Mouse (Mus musculus) CH12.LX (cell line): ENCODE results near the gene Leap2. TPM values are rescaled to one million over a fixed set of nuclear protein-coding genes. Genes with fewer than 3 reads are reported as not detected.

Experiments
- DNase-seq: peaks from one replicate; pipeline ENCODE4 v3.0.0-alpha.2; 2013; ENCODE audit errors: extremely low read depth
- H3K27ac ChIP-seq: 2 replicates; pipeline ENCODE4 v1.5.1; 2012; ENCODE audit warnings: low read depth, mild to moderate bottlenecking, control low read depth, moderate library complexity; ENCODE audit not compliant: insufficient read depth
- H3K27me3 ChIP-seq: replicated peaks from 2 replicates; pipeline ENCODE3; 2012; ENCODE audit warnings: inconsistent platforms
- H3K36me3 ChIP-seq, 2 experiments: replicated peaks in 1 of 2; 2 replicates each; pipeline versions ENCODE3 to v1.6.1; 2012; ENCODE audit warnings: inconsistent platforms in 1 of 2, low read length in 1 of 2, mild to moderate bottlenecking in 1 of 2, mixed read lengths in 1 of 2, moderate library complexity in 1 of 2; ENCODE audit not compliant: control insufficient read depth in 1 of 2, insufficient read depth in 1 of 2
- H3K4me1 ChIP-seq, 2 experiments: 2 replicates each; pipeline ENCODE4 v1.6.1; 2012; ENCODE audit warnings: inconsistent platforms in 1 of 2, moderate library complexity in 1 of 2; ENCODE audit not compliant: insufficient read depth in 2 of 2, control insufficient read depth in 1 of 2
- H3K4me2 ChIP-seq: 2 replicates; pipeline ENCODE4 v1.6.1; 2012; ENCODE audit warnings: low read depth, mild to moderate bottlenecking, control low read depth; ENCODE audit not compliant: poor library complexity, insufficient read depth, severe bottlenecking
- H3K4me3 ChIP-seq, 3 experiments: fragments of 150-350 bp in 1 of 3; sonication (generic) in 1 of 3; replicated peaks in 1 of 3; 2 replicates each; pipeline versions ENCODE3 to v1.5.1; 2011 to 2012; ENCODE audit warnings: low read depth in 2 of 3, low read length in 2 of 3, mild to moderate bottlenecking in 2 of 3, moderate library complexity in 2 of 3, control low read depth in 1 of 3, improper control_type of control experiment in 1 of 3, inconsistent platforms in 1 of 3, mixed read lengths in 1 of 3; ENCODE audit not compliant: poor library complexity in 1 of 3
- H3K79me2 ChIP-seq: replicated peaks from 2 replicates; pipeline ENCODE4 v1.6.1; 2012; ENCODE audit warnings: mild to moderate bottlenecking, moderate library complexity; ENCODE audit not compliant: control insufficient read depth, poor library complexity, insufficient read depth, severe bottlenecking; ENCODE audit errors: extremely low read depth
- H3K9ac ChIP-seq: 2 replicates; pipeline ENCODE4 v1.6.1; 2012; ENCODE audit warnings: low read depth, mild to moderate bottlenecking, control low read depth, moderate library complexity; ENCODE audit not compliant: insufficient read depth
- H3K9me3 ChIP-seq: replicated peaks from 2 replicates; pipeline ENCODE3; 2012; ENCODE audit warnings: low read length, inconsistent platforms, mixed read lengths
- ELF1 ChIP-seq: IDR thresholded peaks from 2 replicates; pipeline ENCODE4 v1.6.1; 2014; ENCODE audit warnings: low read depth, mild to moderate bottlenecking, inconsistent platforms, low read length, improper control_type of control experiment
- MAZ ChIP-seq: IDR thresholded peaks from 2 replicates; pipeline ENCODE4 v1.6.1; 2012; ENCODE audit warnings: low read depth, mild to moderate bottlenecking, inconsistent platforms, low read length, improper control_type of control experiment, moderate library complexity
- MYC ChIP-seq: IDR thresholded peaks from 2 replicates; pipeline ENCODE4 v1.6.1; 2011; ENCODE audit warnings: low read depth, mild to moderate bottlenecking, improper control_type of control experiment, low read length
- NRF1 ChIP-seq: IDR thresholded peaks from 2 replicates; pipeline ENCODE4 v1.6.1; 2014; ENCODE audit warnings: low read depth, mild to moderate bottlenecking, inconsistent platforms, low read length, improper control_type of control experiment, moderate library complexity
- UBTF ChIP-seq: IDR thresholded peaks from 2 replicates; pipeline ENCODE4 v1.6.1; 2012; ENCODE audit warnings: low read depth, mild to moderate bottlenecking, inconsistent platforms, low read length, improper control_type of control experiment, moderate library complexity
- USF1 ChIP-seq: IDR thresholded peaks from 2 replicates; pipeline ENCODE4 v1.6.1; 2014; ENCODE audit warnings: low read depth, mild to moderate bottlenecking, inconsistent platforms, low read length, improper control_type of control experiment
- dilution Hi-C: fragments of 300-500 bp; cut with MboI; formaldehyde crosslinking; loops from 2 replicates; pipeline ENCODE4 v1.14.3; 2020; ENCODE audit warnings: low sequenced_read_pairs; ENCODE audit not compliant: extremely low pct_unique_long_range_greater_than_20kb, extremely low pct_ligation_motif_present
- in situ Hi-C: fragments of 300-500 bp; cut with MboI; formaldehyde crosslinking; loops from 3 replicates; pipeline ENCODE4 v1.14.3; 2019; ENCODE audit warnings: low sequenced_read_pairs, low pct_ligation_motif_present, low pct_unique_long_range_greater_than_20kb, mixed read lengths
- polyA plus RNA-seq: library from polyadenylated mRNA; unstranded; fragments of >175 nt; gene quantifications from 2 replicates; pipeline ENCODE4 v1.2.1, GENCODE M21; 2012; ENCODE audit warnings: low read depth; ENCODE audit not compliant: insufficient read length
- total RNA-seq, 2 experiments: library from RNA; depleted of rRNA; stranded (reverse); fragments of 300-350 nt in 1 of 2; fragments of >200 nt in 1 of 2; gene quantifications; 2 replicates each; pipeline ENCODE4 v1.2.3; 2012 to 2014

The Leap2 gene
- total and polyA plus RNA-seq, 3 experiments = not detected

- no peak overlapping the region for H3K9ac ChIP-seq
- TF ChIP-seq USF1 (no peak), ELF1 (no peak), NRF1 (no peak), UBTF (no peak), MAZ (no peak), MYC (no peak)
- TF ChIP-seq, all 38 proteins: peak for 0
- peaks cover 0 to 6% of the 10 kb centered on the region in 2 experiments; a peak in 1 of 4 replicates for H3K4me1 ChIP-seq
- H3K4me3 ChIP-seq = no peak overlapping the region
- peaks cover 8% of the 10 kb centered on the region; the same call in 1 of the 2 replicates for H3K79me2 ChIP-seq
- no peaks in the 10 kb centered on the region for H3K9me3 ChIP-seq
- H3K27ac ChIP-seq = no peak overlapping the region
- H3K36me3 ChIP-seq = peaks cover 41 to 85% of the 10 kb centered on the region in 2 experiments
- no peaks in the 10 kb centered on the region for H3K27me3 ChIP-seq
- no peak overlapping the region for H3K4me2 ChIP-seq
- no peak for DNase-seq
- in situ Hi-C loops (no loop called here), dilution Hi-C loops (no loop called here)
These were observed 44.1 kb downstream of the Leap2 start for GRCm38 (mm10) chr11:53378918-53379317.

Other genes with a start within 250 kb of the Leap2 start
- 184 and 238 TPM in 2 replicates for gene Hspa4, start 122.7 kb downstream of the Leap2 start, total RNA-seq (2012; rRNA removed)
- gene Hspa4, start 122.7 kb downstream of the Leap2 start, total RNA-seq (2014; rRNA removed) = 363 and 438 TPM in 2 replicates
- gene Hspa4, start 122.7 kb downstream of the Leap2 start, polyA plus RNA-seq = 529 and 585 TPM in 2 replicates
- gene Zcchc10, start 98.5 kb downstream of the Leap2 start, total RNA-seq (2012; rRNA removed) = 4.9 and 8.7 TPM in 2 replicates
- 20.7 and 24.3 TPM in 2 replicates for gene Zcchc10, start 98.5 kb downstream of the Leap2 start, total RNA-seq (2014; rRNA removed)
- 72.4 and 74.2 TPM in 2 replicates for gene Zcchc10, start 98.5 kb downstream of the Leap2 start, polyA plus RNA-seq
- 19.8 and 24.0 TPM in 2 replicates for gene Aff4, start 72.3 kb downstream of the Leap2 start, total RNA-seq (2012; rRNA removed)
- gene Aff4, start 72.3 kb downstream of the Leap2 start, total RNA-seq (2014; rRNA removed) = 22.1 and 25.7 TPM in 2 replicates
- gene Aff4, start 72.3 kb downstream of the Leap2 start, polyA plus RNA-seq = 50.6 and 51.4 TPM in 2 replicates
- 103 and 120 TPM in 2 replicates for gene Uqcrq, start 7.7 kb upstream of the Leap2 start, total RNA-seq (2012; rRNA removed)
- 136 and 168 TPM in 2 replicates for gene Uqcrq, start 7.7 kb upstream of the Leap2 start, total RNA-seq (2014; rRNA removed)
- 642 and 765 TPM in 2 replicates for gene Uqcrq, start 7.7 kb upstream of the Leap2 start, polyA plus RNA-seq
- 0.13 TPM in 2 replicates for gene Gdf9, start 7.9 kb upstream of the Leap2 start, total RNA-seq (2012; rRNA removed)
- 0.16 TPM in 1 of 2 replicates, not detected in the other for gene Gdf9, start 7.9 kb upstream of the Leap2 start, total RNA-seq (2014; rRNA removed)
- gene Gdf9, start 7.9 kb upstream of the Leap2 start, polyA plus RNA-seq = not detected in 2 replicates
- gene Gm10447, start 33.9 kb upstream of the Leap2 start, total RNA-seq (2012; rRNA removed) = not detected in 2 replicates
- not detected in 2 replicates for gene Gm10447, start 33.9 kb upstream of the Leap2 start, total RNA-seq (2014; rRNA removed)
- not detected in 2 replicates for gene Gm10447, start 33.9 kb upstream of the Leap2 start, polyA plus RNA-seq
- not detected in 2 replicates for gene Shroom1, start 34.0 kb upstream of the Leap2 start, total RNA-seq (2012; rRNA removed)
- gene Shroom1, start 34.0 kb upstream of the Leap2 start, total RNA-seq (2014; rRNA removed) = not detected in 2 replicates
- not detected in 2 replicates for gene Shroom1, start 34.0 kb upstream of the Leap2 start, polyA plus RNA-seq
- not detected in 2 replicates for gene Gm9837, start 47.3 kb upstream of the Leap2 start, total RNA-seq (2012; rRNA removed)
- gene Gm9837, start 47.3 kb upstream of the Leap2 start, total RNA-seq (2014; rRNA removed) = not detected in 2 replicates
- not detected in 2 replicates for gene Gm9837, start 47.3 kb upstream of the Leap2 start, polyA plus RNA-seq
- gene Gm9945, start 57.0 kb upstream of the Leap2 start, total RNA-seq (2012; rRNA removed) = not detected in 2 replicates
- gene Gm9945, start 57.0 kb upstream of the Leap2 start, total RNA-seq (2014; rRNA removed) = not detected in 2 replicates
- not detected in 2 replicates for gene Gm9945, start 57.0 kb upstream of the Leap2 start, polyA plus RNA-seq
- not detected in 2 replicates for gene Sowaha, start 57.1 kb upstream of the Leap2 start, total RNA-seq (2012; rRNA removed)
- gene Sowaha, start 57.1 kb upstream of the Leap2 start, total RNA-seq (2014; rRNA removed) = not detected in 2 replicates
- gene Sowaha, start 57.1 kb upstream of the Leap2 start, polyA plus RNA-seq = not detected in 2 replicates
- gene Sept8, start 96.1 kb upstream of the Leap2 start, total RNA-seq (2012; rRNA removed) = 14.9 and 21.9 TPM in 2 replicates
- gene Sept8, start 96.1 kb upstream of the Leap2 start, total RNA-seq (2014; rRNA removed) = 8.2 and 8.5 TPM in 2 replicates
- gene Sept8, start 96.1 kb upstream of the Leap2 start, polyA plus RNA-seq = 15.2 and 15.3 TPM in 2 replicates
- 11.3 and 18.3 TPM in 2 replicates for gene Kif3a, start 144.2 kb upstream of the Leap2 start, total RNA-seq (2012; rRNA removed)
- 7.7 and 8.9 TPM in 2 replicates for gene Kif3a, start 144.2 kb upstream of the Leap2 start, total RNA-seq (2014; rRNA removed)
- gene Kif3a, start 144.2 kb upstream of the Leap2 start, polyA plus RNA-seq = 26.5 and 27.9 TPM in 2 replicates
- 26.3 and 35.6 TPM in 2 replicates for gene Il4, start 195.5 kb upstream of the Leap2 start, total RNA-seq (2012; rRNA removed)
- gene Il4, start 195.5 kb upstream of the Leap2 start, total RNA-seq (2014; rRNA removed) = 75.5 and 83.1 TPM in 2 replicates
- gene Il4, start 195.5 kb upstream of the Leap2 start, polyA plus RNA-seq = 19.5 and 24.5 TPM in 2 replicates
- gene Il13, start 211.5 kb upstream of the Leap2 start, total RNA-seq (2012; rRNA removed) = 1.8 and 2.8 TPM in 2 replicates
- gene Il13, start 211.5 kb upstream of the Leap2 start, total RNA-seq (2014; rRNA removed) = 3.4 and 4.8 TPM in 2 replicates
- 2.8 and 3.6 TPM in 2 replicates for gene Il13, start 211.5 kb upstream of the Leap2 start, polyA plus RNA-seq